Mouse (Mus musculus) intestine, postnatal 0 days (tissue): ENCODE results near the gene Tspan14. TPM values are rescaled to one million over a fixed set of nuclear protein-coding genes. Genes with fewer than 3 reads are reported as not detected.

Experiments used
- ATAC-seq: fragments of 200-750 bp; cut with Nextera tagmentation; 2 replicates; pipeline ENCODE4 v1.8.0; 2017; ENCODE audit warnings: mild to moderate bottlenecking, moderate TSS enrichment, moderate library complexity
- H3K27ac ChIP-seq: fragments of 300-500 bp; sonication (generic); 2 replicates; pipeline ENCODE4 v1.5.1; 2014; ENCODE audit warnings: mild to moderate bottlenecking, low read depth, low read length, moderate library complexity
- H3K27me3 ChIP-seq: fragments of 300-500 bp; sonication (generic); replicated peaks from 2 replicates; pipeline ENCODE4 v1.6.1; 2014; ENCODE audit warnings: low read length, mixed read lengths; ENCODE audit not compliant: control insufficient read depth, insufficient read depth
- H3K36me3 ChIP-seq: fragments of 300-500 bp; sonication (generic); 2 replicates; pipeline ENCODE4 v1.6.1; 2014; ENCODE audit warnings: mild to moderate bottlenecking, moderate library complexity; ENCODE audit not compliant: control insufficient read depth, insufficient read depth
- H3K4me1 ChIP-seq: fragments of 300-500 bp; sonication (generic); replicated peaks from 2 replicates; pipeline ENCODE4 v1.6.1; 2014; ENCODE audit warnings: antibody characterized with exemption, low read length, mixed read lengths; ENCODE audit not compliant: control insufficient read depth, insufficient read depth
- H3K4me2 ChIP-seq: fragments of 300-500 bp; sonication (generic); replicated peaks from 2 replicates; pipeline ENCODE4 v1.6.1; 2014; ENCODE audit warnings: low read depth, mild to moderate bottlenecking, moderate library complexity
- H3K4me3 ChIP-seq: fragments of 300-500 bp; sonication (generic); 2 replicates; pipeline ENCODE4 v1.5.1; 2014; ENCODE audit warnings: low read depth, low read length
- H3K9ac ChIP-seq: fragments of 300-500 bp; sonication (generic); 2 replicates; pipeline ENCODE4 v1.6.1; 2014; ENCODE audit warnings: mild to moderate bottlenecking, low read depth, low read length
- H3K9me3 ChIP-seq: fragments of 300-500 bp; sonication (generic); 2 replicates; pipeline ENCODE4 v1.6.1; 2016; ENCODE audit warnings: mixed run types; ENCODE audit not compliant: control insufficient read depth
- CTCF ChIP-seq: sonication (generic); IDR thresholded peaks from 2 replicates; pipeline ENCODE4 v1.5.1; 2016; ENCODE audit warnings: low read depth, mild to moderate bottlenecking, control low read depth, antibody characterized with exemption, moderate library complexity
- WGBS: fragments of 180-500 bp; shearing (Covaris S2); extraction: QIAGEN DNeasy Blood & Tissue Kit; methylation state at CpG from one replicate; pipeline ENCODE4 v1.1.7; 2014; 5-methylcytosine and 5-hydroxymethylcytosine counted together
- polyA plus RNA-seq: library from polyadenylated mRNA; unstranded; fragments of >200 nt; fragmentation: Nextera tagmentation; extraction: Ambion mirVana; gene quantifications from 2 replicates; pipeline ENCODE4 v1.2.1, GENCODE M21; 2015

The Tspan14 gene
- polyA plus RNA-seq, 1 experiment from 2014 or later: 30.5 TPM

- 37% methylated on average over 13 of the region's 13 CpGs for WGBS
Observed at GRCm38 (mm10) chr14:40956252-40957146, 10.1 kb downstream of the Tspan14 start.

GRCm38 (mm10) chr14:40955596-40956251, 10.9 kb downstream of the Tspan14 start:
- H3K9ac ChIP-seq: no peak overlapping the region; the same call in 1 of the 2 replicates
- peaks cover 29% of the 10 kb centered on the region for H3K4me1 ChIP-seq
- no peak overlapping the region for H3K4me2 ChIP-seq
- no peak for TF ChIP-seq CTCF
- H3K4me3 ChIP-seq: no peak overlapping the region
- no peaks in the 10 kb centered on the region for H3K27me3 ChIP-seq
- ATAC-seq: peak; percentile 7; the same call in 1 of the 2 replicates
- H3K27ac ChIP-seq: peak overlapping the region; percentile 66
- no peaks in the 10 kb centered on the region for H3K9me3 ChIP-seq
- 0 out of 2 replicates have a peak, but pooled peaks cover 3% of the 10 kb centered on the region for H3K36me3 ChIP-seq
- 47% methylated on average over 10 of the region's 10 CpGs for WGBS

More at GRCm38 (mm10) chr14:40956252-40957146, 10.1 kb downstream of the Tspan14 start:
- H3K4me2 ChIP-seq: no peak overlapping the region; the same call in 1 of the 2 replicates
- H3K27ac ChIP-seq: peak overlapping the region; percentile 66
- peaks cover 27% of the 10 kb centered on the region; the same call in 1 of the 2 replicates for H3K4me1 ChIP-seq
- H3K9ac ChIP-seq: no peak overlapping the region
- no peaks in the 10 kb centered on the region for H3K27me3 ChIP-seq
- no peaks in the 10 kb centered on the region for H3K9me3 ChIP-seq
- H3K4me3 ChIP-seq: no peak overlapping the region
- H3K36me3 ChIP-seq: 0 out of 2 replicates have a peak, but pooled peaks cover 3% of the 10 kb centered on the region
- TF ChIP-seq CTCF: peak; percentile 63
- peak; percentile 56 for ATAC-seq

- Histone ChIP-seq H3K4me1 (peaks cover 35% of the 10 kb centered on the region), H3K9ac (no peak overlapping the region; the same call in 1 of the 2 replicates), H3K36me3 (0 out of 2 replicates have a peak, but pooled peaks cover 3% of the 10 kb centered on the region), H3K27me3 (no peaks in the 10 kb centered on the region), H3K9me3 (no peaks in the 10 kb centered on the region), H3K4me3 (no peak overlapping the region), H3K4me2 (no peak overlapping the region), H3K27ac (0 out of 2 replicates have a peak overlapping the region, but pooled peaks have one; percentile 66)
- TF ChIP-seq CTCF: no peak
- WGBS: 43% methylated on average over 1 of the region's 1 CpGs
- ATAC-seq: no peak
Observed at GRCm38 (mm10) chr14:40955146-40955545, 11.5 kb downstream of the Tspan14 start.

- peaks cover 26% of the 10 kb centered on the region for H3K4me1 ChIP-seq
- no peak overlapping the region for H3K9ac ChIP-seq
- no peak for ATAC-seq
- H3K27ac ChIP-seq: no peak overlapping the region
- H3K4me3 ChIP-seq: no peak overlapping the region
- WGBS: 84% methylated on average over 5 of the region's 5 CpGs
- 0 out of 2 replicates have a peak, but pooled peaks cover 3% of the 10 kb centered on the region for H3K36me3 ChIP-seq
- no peak overlapping the region for H3K4me2 ChIP-seq
- TF ChIP-seq CTCF: no peak
- no peaks in the 10 kb centered on the region for H3K9me3 ChIP-seq
- H3K27me3 ChIP-seq: no peaks in the 10 kb centered on the region
Observed at GRCm38 (mm10) chr14:40953381-40953780, 13.2 kb downstream of the Tspan14 start.

- H3K36me3 ChIP-seq: 0 out of 2 replicates have a peak, but pooled peaks cover 3% of the 10 kb centered on the region
- TF ChIP-seq CTCF: no peak
- H3K27ac ChIP-seq: no peak overlapping the region
- H3K9ac ChIP-seq: no peak overlapping the region
- no peak for ATAC-seq
- H3K4me3 ChIP-seq: no peak overlapping the region
- H3K27me3 ChIP-seq: no peaks in the 10 kb centered on the region
- no peaks in the 10 kb centered on the region for H3K9me3 ChIP-seq
- 66% methylated on average over 2 of the region's 2 CpGs for WGBS
- H3K4me2 ChIP-seq: no peak overlapping the region
- H3K4me1 ChIP-seq: peaks cover 21% of the 10 kb centered on the region
Observed at GRCm38 (mm10) chr14:40952715-40953114, 13.9 kb downstream of the Tspan14 start.

GRCm38 (mm10) chr14:40952301-40952700, 14.3 kb downstream of the Tspan14 start:
- H3K9me3 ChIP-seq: no peaks in the 10 kb centered on the region
- no peak overlapping the region for H3K27ac ChIP-seq
- no peak overlapping the region for H3K4me2 ChIP-seq
- no peak for TF ChIP-seq CTCF
- H3K4me1 ChIP-seq: peaks cover 19% of the 10 kb centered on the region
- ATAC-seq: no peak
- 0 out of 2 replicates have a peak, but pooled peaks cover 3% of the 10 kb centered on the region for H3K36me3 ChIP-seq
- WGBS: 78% methylated on average over 3 of the region's 3 CpGs
- no peaks in the 10 kb centered on the region for H3K27me3 ChIP-seq
- no peak overlapping the region for H3K4me3 ChIP-seq
- H3K9ac ChIP-seq: no peak overlapping the region
